Mouse (Mus musculus): ENCODE data around the gene Bmx.

DNA sequence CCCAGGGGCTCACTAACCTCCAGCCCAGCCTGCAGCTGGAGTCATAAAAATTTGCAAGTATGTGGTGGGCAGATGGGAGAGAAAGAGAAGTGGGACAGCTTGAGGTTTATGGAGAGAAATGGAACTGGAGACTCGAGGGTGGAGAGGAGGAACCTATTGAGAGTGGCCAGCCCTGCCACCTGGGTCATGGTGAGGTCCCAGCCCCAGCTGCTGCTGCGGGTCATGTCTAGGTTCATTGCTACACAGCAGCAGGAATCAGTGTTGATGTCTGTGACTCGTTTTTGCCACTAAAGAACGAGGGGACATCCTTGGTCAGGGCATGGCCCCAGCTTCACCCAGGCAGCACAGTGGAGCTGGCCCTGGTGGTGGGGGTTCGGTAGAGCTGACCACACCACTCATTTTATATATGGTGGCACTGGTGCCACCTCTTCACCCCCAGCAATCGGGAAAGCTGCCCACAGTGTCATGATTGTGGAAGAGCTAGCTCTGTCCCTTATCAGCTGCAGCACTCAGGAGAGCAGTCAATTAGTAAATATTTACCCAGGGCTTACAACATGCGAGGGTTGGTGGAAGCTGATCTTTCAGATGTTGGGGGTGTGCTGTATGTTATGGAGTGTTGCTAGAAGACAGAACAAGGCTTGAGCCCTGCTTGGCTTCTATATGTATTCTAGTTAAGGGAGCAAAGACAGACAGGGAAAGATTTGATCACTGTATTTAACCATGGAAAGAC is 23.1 kb upstream of the Bmx start:
- no peak for TF ChIP-seq GATA1 (IDR thresholded peaks at IDR 0.05; ENCODE audit: low read length)
- no peak for TF ChIP-seq TAL1 (IDR thresholded peaks at IDR 0.05; ENCODE audit: low read length)
